Mouse (Mus musculus) c-Kit-positive CD71-positive TER-119-positive erythroid progenitor cells, embryonic 14.5 days (primary cell): Measurements from ENCODE around the gene Wfikkn2.

Source experiments
- DNase-seq: peaks from one replicate; pipeline ENCODE4 v3.0.0-alpha.2; 2013; ENCODE audit warnings: low spot score

Wfikkn2 gene

DNA sequence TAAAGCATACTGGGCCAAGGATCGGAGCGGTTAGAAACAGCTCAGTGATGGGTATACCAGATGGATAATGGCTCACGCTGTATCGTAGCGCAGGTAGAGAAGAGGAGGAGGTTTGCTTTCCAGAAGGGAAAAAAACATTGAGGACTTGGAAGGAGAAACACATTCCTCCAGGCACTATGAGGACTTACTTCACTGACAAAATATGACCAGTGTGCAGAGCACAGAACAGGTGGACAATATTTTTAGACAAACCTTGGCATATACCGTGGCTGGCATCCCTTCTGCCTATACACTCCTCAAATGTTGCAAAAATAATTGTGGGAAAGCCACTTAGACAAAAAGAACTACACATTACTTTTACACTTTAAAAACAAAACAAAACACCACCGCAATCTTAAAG is 24.5 kb downstream of the Wfikkn2 start:
- no peak for DNase-seq

DNA sequence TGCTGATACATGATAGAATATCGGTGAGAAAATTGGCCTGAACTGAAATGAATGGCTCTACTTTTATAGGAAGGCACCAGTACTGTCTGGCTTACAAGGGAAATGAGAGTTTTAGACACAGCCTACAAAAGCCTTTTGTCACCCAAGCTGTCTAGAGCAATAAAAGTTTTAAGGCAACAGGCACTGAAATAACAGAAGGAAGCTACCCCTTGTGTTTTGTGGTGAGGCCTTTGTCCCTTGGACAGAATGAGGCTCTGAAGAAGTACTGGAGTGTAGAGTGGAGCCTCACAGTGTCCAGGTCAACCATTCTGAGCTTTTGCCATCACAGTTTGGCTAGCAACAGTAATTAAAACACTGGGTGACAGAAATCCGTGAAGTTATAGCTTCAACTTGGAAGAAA is 29.6 kb downstream of the Wfikkn2 start:
- no peak for DNase-seq

DNA sequence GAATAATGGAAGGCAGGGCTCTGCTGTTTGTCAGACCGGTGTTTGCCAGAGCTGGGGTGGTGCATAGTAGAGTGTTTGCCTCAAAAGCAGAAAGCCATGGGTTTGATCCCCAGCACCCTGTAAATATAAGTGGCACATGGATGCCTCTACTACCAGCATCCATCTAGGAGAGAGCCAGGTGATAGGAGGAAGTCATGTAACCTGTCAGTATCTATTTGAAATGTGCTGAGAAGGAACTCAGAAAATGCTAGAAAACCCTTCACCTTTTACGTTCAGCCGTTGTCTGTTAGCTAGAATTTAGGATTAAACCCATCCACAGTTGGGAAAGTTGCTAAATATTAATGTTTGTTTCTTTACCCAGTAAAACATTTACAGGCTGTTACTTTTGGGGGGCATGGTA is 30.2 kb downstream of the Wfikkn2 start:
- no peak for DNase-seq

DNA sequence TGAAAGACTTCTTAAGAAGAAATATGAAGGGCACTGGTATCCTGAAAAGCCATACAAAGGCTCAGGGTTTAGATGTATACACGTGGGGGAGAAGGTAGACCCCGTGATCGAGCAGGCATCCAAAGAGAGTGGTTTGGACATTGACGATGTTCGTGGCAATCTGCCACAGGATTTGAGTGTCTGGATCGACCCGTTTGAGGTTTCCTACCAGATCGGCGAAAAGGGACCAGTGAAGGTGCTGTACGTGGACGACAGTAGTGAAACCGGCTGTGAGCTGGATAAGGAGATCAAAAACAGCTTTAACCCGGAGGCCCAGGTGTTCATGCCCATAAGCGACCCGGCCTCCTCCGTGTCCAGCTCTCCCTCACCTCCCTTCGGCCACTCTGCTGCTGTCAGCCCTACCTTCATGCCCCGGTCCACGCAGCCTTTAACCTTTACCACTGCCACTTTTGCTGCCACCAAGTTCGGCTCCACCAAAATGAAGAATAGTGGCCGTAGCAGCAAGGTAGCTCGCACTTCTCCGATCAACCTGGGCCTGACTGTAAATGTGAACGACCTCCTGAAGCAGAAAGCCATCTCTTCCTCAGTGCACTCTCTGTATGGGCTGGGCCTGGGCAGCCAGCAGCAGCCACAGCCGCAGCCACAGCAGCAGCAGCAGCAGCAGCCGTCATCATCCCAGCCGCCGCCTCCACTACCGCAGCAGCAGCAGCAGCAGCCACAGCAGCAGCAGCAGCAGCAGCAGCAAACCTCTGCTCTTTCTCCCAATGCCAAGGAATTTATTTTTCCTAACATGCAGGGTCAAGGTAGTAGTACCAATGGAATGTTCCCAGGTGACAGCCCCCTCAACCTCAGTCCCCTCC is 31.8 kb downstream of the Wfikkn2 start:
- no peak for DNase-seq

DNA sequence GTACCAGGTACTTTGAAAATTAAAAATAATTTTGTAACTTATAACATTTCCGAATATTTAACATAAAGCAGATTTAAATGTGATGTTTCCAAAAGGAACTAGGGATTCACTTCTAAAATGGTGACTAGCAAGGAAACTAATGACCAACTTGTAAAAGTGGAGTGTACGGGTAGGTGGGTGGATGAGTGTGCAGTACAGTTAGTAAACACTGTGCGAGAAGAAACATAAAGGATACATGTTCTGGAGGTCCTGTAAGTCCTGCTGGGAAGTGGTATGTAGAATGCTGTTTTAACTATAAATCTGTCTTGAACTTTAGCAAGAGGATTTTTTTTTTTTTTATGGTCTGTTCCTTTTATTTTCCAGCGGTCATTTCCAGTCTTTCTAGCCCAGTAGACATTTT is 32.8 kb downstream of the Wfikkn2 start:
- no peak for DNase-seq

DNA sequence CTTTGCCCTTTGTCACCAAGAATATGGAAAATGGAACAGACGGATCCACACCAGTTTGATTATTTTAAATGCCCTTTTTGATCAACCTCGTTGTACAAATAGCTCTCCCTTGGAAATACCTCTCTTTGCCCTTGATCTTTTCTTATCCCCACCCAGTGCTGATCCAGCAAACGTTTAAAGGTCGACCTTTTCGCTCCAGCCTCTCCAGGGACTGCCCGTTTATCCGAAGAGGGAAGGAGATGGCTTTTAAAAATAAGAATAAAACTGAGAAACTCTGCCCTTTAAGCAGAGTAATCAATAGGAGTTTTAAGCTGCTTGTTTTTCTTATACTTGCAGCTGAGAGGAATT is 33.3 kb downstream of the Wfikkn2 start:
- no peak for DNase-seq

DNA sequence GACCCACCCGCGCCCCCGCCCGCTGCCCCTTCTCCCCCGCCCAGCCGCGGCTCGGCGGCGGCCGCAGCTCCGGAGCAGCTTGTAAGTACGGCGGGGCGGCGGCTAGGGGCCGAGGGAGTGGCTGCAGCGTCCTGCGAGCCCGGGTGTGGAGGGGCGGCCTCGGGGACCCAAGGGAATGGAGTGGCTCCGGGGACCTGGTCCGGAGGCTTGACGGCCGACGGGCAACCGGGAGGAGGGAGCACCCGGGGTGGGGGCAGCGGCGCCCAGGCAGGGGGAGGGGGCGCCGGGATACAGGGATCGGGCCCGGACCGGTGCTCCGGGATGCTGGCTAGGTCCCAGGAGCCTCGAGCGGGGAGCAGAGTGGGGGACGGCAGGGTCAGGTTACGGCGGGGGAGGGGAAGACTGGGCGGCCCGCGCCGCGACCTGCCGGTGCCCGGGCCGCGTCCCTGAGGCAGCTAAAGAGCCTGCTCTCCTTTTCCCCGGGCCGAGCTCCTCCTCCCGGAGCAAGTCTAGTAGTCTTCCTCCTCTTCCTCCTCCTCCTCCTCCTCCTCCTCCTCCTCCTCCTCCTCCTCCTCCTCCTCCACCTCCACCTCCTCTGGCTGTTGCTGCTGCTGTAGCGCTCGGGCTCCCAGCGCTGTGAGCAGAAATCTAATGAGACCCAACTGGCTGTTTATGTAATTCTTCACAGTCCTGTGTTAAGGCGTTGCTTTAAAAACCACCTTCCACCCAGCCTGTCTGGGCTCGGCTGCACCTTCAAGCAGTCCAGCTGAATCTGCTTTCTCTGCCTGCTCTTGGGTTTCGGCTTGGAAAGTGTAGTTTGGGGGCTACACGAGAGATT is 33.9 kb downstream of the Wfikkn2 start:
- DNase-seq = no peak

DNA sequence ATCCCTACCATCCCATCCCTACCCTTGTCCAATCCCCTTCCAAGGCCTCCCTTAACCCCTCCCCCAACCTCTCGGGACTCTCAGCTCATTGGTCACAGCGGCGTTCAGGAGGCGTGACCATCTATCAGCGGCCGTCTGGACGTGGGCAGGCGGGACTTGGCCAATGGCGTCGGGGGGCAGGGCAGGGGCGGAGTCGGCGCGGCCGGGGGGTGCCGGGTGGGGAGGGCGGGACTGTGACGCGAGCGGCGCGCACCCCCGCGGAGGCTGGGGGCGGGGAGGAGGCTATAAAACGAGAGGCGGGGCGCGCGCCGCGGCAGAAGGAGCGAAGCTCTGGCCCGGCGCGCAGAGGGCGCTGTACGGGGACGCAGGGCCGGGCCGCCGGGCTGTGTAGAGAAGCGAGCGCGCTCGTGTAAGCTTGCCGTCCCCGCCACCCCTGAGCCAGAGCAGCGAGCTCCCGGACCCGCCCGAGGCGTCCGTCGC is 34.6 kb downstream of the Wfikkn2 start, which contains the start of gene Tob1:
TSS of gene Tob1 (plus strand) at position 331 of the 480 bp plus-strand sequence.
- DNase-seq = peak; percentile 99

DNA sequence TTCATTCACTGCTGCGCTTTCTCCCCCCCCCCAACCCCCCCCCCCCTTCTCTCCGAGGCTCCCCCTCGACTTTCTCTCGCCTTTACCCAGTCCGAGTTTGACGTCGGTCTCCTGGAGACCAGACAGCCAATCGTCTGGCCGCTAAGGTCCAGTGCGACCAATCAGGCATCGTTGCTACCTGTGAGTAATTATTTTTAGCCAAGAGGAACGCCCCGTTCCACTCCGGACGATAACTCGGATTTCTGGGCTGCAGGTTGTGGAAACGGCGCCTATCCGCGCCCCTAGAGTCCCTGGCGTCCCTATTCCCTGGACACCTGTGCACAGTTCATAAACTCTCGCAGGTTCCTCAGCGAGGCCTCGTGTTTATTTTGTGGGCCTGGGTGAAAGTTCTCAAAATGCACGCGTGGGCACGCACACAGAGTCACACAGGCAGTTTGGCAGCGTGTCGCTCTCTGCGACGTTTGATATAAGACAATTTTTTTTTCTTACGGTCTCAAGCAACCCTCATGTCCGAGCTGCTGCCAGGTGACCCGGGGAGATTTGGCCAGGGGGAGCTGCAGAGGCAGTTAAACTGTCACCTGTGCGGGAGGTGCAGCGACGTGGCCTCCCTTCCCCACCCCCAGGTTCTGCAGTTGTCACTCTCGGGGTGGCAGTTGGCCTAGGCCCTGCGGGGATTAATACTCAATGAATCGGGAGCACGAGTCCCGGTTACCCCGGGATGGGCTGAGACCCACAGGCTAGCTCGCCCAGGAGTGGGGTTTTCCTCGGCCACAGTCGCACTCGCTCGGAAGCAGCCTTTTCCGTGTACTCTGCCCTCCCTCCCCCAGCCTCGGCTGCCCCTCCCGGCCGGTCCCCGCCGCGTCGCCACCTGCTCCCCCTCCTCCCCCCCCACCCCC is 35.4 kb downstream of the Wfikkn2 start:
- peak; percentile 91 for DNase-seq

DNA sequence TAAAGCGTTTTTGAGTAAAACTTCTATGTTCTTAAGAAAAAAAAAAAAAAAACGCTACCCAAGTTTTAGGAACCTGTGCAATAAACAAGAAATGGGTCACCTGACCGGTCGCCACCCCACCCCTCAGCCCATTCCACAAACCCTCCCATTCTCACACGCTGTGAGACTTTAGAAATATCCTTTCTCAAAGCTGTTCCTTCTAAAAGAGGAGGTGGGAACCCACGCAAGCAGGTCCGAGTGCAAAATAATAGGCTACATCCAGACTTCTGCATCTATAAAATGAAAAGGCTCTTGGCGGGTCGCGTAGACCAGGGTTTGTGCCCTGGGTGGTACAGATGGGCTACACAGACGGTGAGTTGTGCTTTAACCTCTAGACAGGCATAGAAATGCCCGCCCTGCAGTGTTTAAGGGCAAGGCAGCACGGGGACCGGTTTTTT is 36.1 kb downstream of the Wfikkn2 start:
- DNase-seq = peak; percentile 46

DNA sequence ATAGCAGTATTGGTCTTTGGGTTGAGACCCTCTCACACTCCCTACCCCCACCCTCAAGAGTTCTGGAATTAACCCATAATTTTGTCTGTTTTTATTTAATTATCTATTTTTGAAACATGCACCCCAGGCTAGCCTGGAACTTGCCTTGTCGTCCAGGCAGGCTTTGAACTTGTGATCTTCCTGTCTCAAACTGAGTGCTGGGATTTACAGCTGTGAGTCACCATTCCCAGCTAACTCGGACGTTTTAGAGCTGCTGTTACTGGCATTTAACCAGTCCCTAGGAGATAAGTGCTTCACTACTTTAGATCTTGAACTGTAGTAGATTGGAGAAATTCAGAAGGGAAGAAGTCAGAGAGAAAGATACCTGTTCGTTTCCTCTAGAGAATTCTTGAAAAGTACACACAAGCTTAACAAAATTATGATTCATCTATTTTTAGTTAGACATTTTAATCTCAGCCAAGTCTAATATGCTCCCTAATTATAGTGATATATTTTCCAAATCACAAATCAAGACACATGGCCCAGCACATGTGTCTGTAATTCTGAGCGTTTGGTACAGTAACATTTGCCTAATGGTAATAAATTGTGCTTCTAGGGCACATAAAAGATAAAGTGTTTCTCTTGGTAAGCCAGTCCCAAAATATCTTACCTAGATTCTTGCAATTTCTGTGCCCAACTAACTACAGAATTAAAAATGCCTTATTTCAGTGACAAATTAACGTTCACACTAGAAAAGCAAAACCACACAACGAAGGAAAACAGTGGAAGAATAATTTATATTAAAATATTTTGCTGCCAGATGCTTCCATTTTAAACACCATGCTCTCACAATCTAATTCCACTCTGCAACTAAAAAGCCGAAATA is 36.8 kb downstream of the Wfikkn2 start:
- DNase-seq = no peak

DNA sequence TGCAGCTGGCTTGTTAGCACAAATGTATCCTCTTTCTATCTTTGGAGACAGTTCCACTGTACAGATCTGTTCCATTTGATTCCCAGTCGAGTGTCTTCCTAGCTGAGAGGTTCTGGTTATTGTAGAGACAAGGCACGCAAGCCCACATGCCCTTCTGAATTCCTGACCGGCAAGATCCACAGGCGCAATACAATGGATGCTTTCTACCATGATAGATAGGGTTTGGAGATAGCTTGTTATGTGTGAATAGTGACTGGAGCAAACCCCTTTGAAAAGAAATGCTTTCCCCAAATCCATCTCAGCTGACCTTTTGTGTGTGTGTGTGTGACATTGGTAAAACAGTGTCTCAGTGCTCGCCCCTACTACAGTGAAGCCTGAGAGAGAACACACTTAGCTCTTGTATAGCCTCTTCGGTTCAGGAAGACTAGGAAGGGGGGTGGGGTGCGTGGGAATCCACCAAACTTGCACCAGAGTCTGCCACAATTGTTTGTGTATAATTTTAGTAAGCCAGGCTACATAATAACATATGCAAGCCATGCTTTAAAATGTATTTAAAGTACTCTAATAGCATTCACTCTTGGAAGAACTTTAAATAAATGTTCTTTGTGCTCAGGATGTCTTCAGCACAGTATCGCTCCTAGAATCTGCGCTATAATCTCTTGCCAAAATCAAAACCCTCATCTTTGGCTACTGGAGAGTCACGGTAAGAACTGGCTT is 39.2 kb downstream of the Wfikkn2 start:
- no peak for DNase-seq

DNA sequence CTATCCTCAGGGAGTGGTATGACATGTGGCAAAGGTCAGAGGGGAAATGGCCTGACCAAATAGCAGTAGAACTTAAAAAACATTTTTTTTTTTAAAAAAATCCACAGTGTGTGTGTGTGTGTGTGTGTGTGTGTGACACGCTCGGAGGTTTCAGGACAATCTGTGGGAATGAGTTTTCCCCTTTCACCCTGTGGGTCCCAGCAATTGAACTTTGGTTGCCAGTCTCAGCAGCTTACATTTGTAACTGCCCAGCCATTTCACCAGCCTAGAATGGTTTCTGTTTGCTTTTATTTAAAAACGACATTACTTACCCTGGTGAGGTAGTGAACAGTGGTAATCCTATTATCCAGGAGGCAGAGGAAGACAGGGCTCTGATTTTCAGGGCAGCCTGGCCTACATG is 42.7 kb downstream of the Wfikkn2 start:
- DNase-seq = no peak

DNA sequence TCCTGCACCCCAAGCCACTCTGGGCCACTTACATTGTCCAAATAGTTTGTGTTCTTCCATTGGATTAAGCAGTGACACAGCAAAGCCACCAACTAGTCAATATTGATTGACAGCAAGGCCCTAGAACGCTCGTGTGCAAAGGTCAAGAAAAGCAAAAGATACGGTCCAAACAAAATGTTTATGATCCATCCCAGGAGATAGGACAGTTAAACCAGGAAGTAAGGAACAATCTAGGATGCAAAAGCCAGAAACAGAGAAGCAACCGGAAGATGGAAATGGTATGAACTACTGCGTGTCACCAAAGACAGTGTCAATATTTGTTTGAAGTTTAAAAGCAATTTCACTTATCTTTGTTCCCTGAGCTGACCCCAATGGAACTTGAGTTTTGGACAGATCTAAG is 43.7 kb downstream of the Wfikkn2 start:
- DNase-seq = no peak

DNA sequence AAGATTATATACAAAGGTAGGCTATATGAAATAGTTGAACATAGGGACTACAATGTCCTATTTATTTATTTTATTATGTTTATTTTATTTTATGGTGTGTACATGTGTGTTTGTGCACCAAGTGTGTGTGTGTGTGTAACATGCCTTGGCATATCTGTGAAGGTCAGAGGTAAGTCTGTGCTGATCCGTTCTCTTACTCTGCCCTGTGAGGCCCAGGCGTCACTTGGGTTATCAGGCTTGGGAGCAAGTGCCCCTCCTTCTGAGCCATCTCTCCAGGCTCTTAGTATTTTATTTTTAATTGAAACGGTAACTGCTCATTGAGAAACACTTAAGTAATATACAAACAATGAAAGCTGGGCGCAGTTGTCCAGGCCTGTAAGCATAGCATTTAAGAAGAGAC is 45.4 kb downstream of the Wfikkn2 start:
- DNase-seq = peak; percentile 16

DNA sequence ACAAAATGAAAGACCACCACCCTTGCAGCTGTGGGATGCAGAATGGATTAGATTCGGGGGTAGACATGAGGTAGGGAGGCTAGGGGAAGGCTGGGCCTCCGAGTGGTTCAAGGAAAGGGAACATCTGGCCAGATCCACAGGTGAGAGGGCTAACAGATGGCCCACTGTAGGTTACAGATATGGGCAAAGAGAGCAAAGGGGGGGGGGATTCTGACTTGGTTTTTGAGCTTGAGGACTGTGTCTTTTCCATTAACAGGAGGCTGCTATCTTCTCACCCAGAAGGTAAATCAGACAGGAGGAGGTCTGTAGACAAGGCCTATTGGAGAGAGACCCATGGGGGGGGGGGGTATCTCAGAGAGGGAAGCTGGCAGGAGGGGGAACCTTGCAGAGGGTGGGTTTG is 46.0 kb downstream of the Wfikkn2 start:
- DNase-seq = no peak

DNA sequence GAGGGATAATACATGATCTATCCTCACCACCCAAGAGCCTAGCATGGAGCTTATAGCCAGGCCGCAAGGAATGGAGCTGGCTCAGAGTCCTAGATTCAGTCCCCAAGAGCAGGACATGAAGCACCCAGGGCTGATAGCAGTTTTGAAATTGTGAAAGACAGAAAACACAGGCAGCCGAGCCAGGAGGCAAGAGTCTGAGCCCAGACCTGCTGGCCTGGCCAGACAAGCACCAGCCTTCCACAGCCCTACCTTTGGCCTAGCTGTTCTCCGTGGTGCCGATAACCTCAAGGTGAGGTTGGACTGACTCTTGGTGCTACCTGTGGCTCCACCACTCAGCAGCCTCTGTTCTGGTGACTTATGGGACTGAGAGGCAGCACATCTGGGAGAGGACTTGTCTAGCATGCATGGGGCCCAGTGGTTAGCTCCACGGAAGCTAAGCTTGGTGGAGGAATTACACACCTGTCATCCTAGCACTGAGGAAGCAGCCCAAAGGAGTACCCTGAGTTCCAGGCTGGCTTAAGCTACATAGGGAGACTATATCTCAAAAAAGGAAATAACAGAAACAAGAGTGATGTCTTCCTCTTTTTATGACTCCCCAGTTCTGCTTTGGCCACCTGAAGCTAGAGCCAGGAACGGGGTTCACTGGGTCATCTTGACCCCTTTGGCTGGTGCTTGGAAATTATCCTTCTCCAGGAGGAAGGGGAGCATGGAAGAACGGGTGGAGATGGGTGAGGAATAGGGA is 47.2 kb downstream of the Wfikkn2 start:
- DNase-seq = no peak

DNA sequence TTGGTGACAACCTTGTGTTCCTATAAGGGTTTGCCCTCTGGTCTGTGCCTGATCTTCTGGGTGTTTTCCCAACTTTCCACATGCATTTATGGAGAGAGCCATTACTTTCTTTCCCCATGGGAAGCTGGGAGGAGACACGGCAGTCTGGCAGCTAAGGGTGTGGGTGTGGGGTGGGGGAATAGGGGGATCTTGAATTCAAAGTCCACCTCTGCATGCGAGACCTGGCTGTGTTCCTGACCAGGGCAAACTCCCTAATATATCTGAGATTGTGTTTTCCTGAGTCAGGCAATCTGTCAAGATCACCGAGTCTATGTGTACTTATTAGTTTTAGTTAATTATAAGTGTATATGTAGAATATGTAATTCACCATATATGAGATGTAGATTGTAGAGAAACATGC is 49.5 kb downstream of the Wfikkn2 start:
- no peak for DNase-seq

DNA sequence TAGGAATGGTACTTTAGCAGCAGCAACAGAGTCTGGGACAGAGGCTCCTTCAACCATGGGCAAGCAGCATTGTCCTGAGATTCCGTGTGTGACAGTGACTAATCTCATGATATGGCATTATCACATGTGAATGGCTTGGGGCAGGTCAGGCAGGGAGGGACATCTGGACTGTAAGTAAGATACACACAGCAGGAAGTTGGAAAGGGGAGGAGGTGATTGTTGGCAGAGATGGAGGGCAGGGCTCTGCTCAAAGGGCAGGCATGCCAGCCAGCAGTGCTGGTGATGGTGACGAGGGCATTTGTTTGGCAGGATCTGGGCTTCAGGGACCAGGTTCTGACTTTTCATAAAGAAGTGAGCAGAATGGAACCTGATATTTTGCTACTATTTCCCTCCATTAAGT is 52.7 kb downstream of the Wfikkn2 start:
- no peak for DNase-seq

DNA sequence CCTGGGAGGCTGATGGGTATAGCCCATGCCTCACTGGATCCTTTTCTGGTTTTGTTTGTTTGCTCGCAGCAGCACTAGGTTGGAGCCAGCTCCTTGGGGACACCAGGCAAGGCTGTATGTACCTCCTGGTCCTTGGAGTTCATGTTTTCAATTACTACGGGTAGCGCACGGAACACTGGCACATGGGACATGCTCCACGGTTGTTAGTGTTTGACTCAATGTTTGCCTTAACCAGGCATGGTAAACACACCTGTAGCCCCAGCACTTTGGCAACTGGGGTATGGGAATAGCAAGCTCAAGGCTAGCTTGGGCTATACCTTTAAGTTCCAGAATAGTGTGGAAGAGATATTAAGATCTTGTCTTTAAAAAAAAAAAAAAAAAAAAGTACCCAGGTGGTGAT is 55.1 kb downstream of the Wfikkn2 start:
- no peak for DNase-seq
